Mouse (Mus musculus) adipocyte (in vitro differentiated cells): Measurements from ENCODE around the gene Myo7a.

Experiments used
- DNase-seq: peaks from one replicate; pipeline ENCODE4 v3.0.0-alpha.2; 2016; ENCODE audit warnings: low spot score

Gene Myo7a

GRCm38 (mm10) chr7:98102488-98102887, 16.8 kb downstream of the Myo7a start:
- DNase-seq, result no peak

GRCm38 (mm10) chr7:98097557-98097956, 21.8 kb downstream of the Myo7a start:
- no peak for DNase-seq

- DNase-seq, result no peak
These were observed 23.5 kb downstream of the Myo7a start for GRCm38 (mm10) chr7:98095852-98096251.

GRCm38 (mm10) chr7:98086346-98086745, 33.0 kb downstream of the Myo7a start:
- peak; percentile 28 for DNase-seq

- DNase-seq, result no peak
These were observed 34.0 kb downstream of the Myo7a start for GRCm38 (mm10) chr7:98085314-98085713.

- no peak for DNase-seq
These were observed 34.6 kb downstream of the Myo7a start for GRCm38 (mm10) chr7:98084541-98085293.

GRCm38 (mm10) chr7:98082376-98082775, 36.9 kb downstream of the Myo7a start:
- DNase-seq, result no peak

- DNase-seq, result no peak
These were observed 41.9 kb downstream of the Myo7a start for GRCm38 (mm10) chr7:98077453-98077852.

GRCm38 (mm10) chr7:98071620-98072019, 47.7 kb downstream of the Myo7a start:
- DNase-seq, result peak; percentile 68

GRCm38 (mm10) chr7:98066229-98066628, 53.1 kb downstream of the Myo7a start:
- no peak for DNase-seq

- no peak for DNase-seq
These were observed 64.4 kb downstream of the Myo7a start for GRCm38 (mm10) chr7:98054942-98055341.

GRCm38 (mm10) chr7:98054461-98054860, 64.9 kb downstream of the Myo7a start:
- DNase-seq, result no peak

- DNase-seq, result no peak
These were observed 67.3 kb downstream of the Myo7a start for GRCm38 (mm10) chr7:98051980-98052379.

- no peak for DNase-seq
These were observed 71.1 kb downstream of the Myo7a start for GRCm38 (mm10) chr7:98048101-98048824.

- DNase-seq, result no peak
These were observed 116.7 kb downstream of the Myo7a start for GRCm38 (mm10) chr7:98002617-98003016.
